Mouse (Mus musculus) T-helper 1 cell (primary cell): ENCODE data around the gene Washc3.

Experiments
- in situ Hi-C: fragments of 300-600 bp; cut with MboI, MseI; formaldehyde crosslinking; loops from one replicate; pipeline ENCODE4 v1.15.1; 2025; ENCODE audit warnings: high pct_unique_total_duplicates

The Washc3 gene

DNA sequence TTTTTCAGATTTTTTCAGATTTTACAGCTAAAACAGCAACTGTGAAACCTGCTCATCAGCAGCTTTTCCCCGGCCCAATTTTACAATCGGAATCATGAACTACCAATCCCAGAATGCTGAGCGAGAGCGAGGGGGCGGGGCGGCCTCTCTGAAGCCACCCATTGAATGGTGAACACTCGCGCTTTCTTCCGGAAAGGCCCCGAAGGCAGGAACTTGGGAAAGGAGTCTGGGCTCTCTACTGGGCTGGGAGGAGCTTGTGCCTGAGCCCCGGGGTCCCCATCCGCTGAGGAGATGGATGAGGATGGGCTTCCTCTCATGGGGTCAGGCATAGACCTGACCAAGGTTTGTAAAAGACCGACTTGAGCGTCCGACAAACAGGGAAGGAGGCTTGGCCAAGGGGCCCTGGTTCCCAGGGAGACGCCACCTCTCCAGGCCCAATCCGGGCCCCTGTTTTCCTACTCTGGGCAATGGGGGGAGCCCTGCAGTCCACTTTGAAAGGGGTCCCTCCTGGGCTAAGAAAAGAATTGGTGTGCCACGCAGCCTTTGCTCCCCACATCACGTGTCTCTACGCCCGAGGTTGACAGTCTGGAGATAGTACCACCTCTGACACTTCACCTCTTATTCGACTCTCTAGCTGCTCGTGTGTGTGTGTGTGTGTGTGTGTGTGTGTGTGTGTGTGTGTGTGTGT, at the start of gene Washc3:
Washc3 (plus strand) TSS at position 143 of the 688 bp plus-strand sequence.
- in situ Hi-C loops, result loop anchor here (5.0 kb wide), 1 partner anchor 54 kb away; the partner anchor contains the start of genes Nup37 and Parpbp

GRCm38 (mm10) chr10:88151658-88152057, 49.2 kb upstream of the Washc3 start:
- in situ Hi-C loops, result no loop called here

DNA sequence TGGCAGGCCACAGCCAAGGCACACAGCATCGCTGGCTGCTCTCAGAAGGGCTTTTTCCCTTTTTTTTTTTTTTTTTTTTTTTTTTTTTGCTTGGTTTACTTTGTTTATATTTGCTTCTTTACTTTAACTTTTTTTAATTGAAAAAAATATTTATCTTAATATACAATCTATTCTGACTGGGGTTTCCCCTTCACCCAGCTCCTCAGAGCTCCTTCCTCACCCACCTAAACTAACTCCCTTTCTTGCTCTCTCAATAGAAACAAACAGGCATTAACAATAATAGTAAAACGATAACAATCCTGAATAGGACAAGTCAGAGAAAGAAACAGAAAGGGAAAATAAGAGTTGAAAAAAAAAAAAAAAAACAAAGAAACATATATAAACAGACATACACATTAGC, 38.8 kb upstream of the Washc3 start:
- in situ Hi-C loops, result no loop called here

GRCm38 (mm10) chr10:88162676-88163075, 38.2 kb upstream of the Washc3 start:
- in situ Hi-C loops, result no loop called here

GRCm38 (mm10) chr10:88166158-88166557, 34.7 kb upstream of the Washc3 start:
- in situ Hi-C loops, result no loop called here

DNA sequence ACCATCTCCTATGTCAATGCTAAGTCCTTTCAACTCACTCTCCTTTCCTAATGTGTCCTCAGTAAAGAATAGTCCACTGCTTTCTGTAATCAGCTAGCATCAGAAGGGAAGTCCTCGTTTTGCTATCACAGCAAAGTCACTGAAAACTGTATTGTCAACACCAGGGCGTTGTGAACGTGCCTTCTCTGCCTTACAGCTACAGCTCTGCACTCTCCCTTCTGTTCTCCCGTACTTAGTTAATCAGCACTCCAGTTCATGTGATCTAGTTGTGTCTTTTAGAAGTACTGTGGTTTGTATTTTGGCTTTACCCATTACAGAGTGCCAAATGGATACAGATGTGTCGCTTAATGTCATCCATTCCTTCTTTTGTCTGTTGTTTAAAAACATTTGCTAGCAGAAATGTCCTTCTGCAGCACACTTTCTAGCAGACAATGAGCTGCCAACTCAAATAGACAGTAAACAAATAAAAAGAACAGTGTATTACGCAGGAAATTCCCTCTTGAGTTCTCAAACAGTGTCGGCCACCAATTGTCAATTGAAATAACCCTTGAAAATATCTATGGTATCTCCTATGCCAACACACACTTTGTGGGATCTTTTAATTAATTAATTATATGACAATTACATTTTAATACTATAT, 33.3 kb upstream of the Washc3 start:
- in situ Hi-C loops, result no loop called here

DNA sequence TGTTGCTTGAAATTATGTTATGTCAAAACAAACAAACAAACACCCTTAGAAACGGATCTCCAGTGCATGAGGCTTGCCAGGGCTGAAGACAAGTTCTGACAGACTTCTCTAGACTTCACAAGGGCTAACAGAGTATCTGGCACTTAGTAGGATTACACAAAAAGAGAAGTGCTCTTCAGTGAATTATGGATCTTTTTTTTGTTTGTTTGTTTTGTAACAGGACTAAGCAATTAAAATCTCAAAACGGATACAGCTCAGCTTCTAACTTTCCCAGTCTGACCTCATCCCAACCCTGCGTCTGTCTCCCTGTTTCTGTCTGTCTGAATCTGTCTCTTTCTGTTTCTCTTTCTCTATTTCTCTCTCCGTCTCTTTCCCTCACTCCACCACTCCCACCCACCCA, 352 bp upstream of the Washc3 start:
- in situ Hi-C loops, result loop anchor here (5.0 kb wide), 1 partner anchor 53 kb away; the partner anchor contains the start of genes Nup37 and Parpbp

DNA sequence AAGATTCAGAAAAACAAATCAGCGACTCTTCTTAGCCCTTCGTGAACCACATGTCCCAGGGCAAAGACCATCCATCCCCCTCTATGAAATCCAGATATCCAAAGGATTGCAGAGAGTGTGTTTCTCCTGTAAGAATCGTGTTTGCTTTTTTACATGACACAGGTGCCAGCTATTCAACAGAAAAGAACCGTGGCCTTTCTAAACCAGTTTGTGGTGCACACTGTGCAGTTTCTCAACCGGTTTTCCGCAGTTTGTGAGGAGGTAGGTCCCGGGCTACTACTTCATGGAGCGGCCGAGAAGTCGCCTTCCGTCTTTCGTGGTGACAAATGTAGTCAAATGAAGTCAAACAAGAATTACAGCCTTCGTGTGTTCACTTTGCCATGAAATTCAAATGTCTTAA, 757 bp downstream of the Washc3 start:
- in situ Hi-C loops, result loop anchor here (5.0 kb wide), 1 partner anchor 54 kb away; the partner anchor contains the start of genes Nup37 and Parpbp

GRCm38 (mm10) chr10:88202581-88202980, 1.7 kb downstream of the Washc3 start:
- in situ Hi-C loops, result loop anchor here (5.0 kb wide), 1 partner anchor 55 kb away; the partner anchor contains the start of genes Nup37 and Parpbp

GRCm38 (mm10) chr10:88203236-88203635, 2.3 kb downstream of the Washc3 start:
- in situ Hi-C loops, result loop anchor here (5.0 kb wide), 1 partner anchor 56 kb away; the partner anchor contains the start of genes Nup37 and Parpbp

DNA sequence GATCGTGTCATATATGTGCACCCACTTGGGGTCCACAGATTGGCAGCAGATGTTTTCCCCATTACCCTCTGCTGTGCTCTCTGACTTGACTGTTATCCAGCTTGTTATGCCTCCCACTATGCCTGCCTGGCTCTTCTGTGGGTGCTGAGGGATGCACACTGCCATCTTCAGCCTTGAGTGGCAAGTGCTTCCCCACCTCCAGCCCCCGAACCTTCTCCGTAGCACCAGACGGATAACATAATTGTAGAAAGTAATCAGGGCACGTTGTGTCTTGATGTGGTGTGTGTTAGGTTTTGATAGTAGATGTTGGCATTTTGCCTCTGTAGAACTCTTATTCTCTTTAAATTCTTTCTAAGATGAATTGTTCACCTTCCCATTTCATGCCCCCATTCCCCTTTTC, 11.8 kb downstream of the Washc3 start:
- in situ Hi-C loops, result no loop called here

- in situ Hi-C loops, result loop anchor here (5.0 kb wide), 1 partner anchor 287 kb away; the partner anchor contains the start of gene Chpt1
Observed at GRCm38 (mm10) chr10:88214800-88215514, 14.1 kb downstream of the Washc3 start.

GRCm38 (mm10) chr10:88218161-88218560, 17.3 kb downstream of the Washc3 start:
- in situ Hi-C loops, result loop anchor here (5.0 kb wide), 1 partner anchor 284 kb away; the partner anchor contains the start of gene Chpt1

GRCm38 (mm10) chr10:88221718-88222117, 20.8 kb downstream of the Washc3 start:
- in situ Hi-C loops, result no loop called here

- in situ Hi-C loops, result no loop called here
Observed at GRCm38 (mm10) chr10:88225421-88225820, 24.5 kb downstream of the Washc3 start.

DNA sequence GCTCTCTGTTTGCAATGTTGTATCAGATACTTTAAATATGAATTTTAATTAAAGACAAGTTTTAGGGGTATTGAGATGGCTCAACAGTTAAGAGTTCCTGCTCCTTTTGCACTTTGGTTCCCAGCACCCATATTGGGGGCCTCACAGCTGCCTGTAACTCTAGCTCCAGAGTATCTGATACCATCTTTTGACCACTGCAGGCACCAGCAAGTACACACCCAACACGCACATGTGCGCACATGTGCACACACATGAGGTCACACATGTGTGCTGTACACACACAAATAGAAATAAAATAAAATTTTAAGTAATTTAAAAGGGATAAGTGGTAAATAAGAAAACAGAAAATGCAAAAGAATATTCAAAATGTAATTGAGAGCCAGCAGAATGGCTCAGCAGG, 27.1 kb downstream of the Washc3 start:
- in situ Hi-C loops, result no loop called here

GRCm38 (mm10) chr10:88228521-88229017, 27.7 kb downstream of the Washc3 start:
- in situ Hi-C loops, result no loop called here

DNA sequence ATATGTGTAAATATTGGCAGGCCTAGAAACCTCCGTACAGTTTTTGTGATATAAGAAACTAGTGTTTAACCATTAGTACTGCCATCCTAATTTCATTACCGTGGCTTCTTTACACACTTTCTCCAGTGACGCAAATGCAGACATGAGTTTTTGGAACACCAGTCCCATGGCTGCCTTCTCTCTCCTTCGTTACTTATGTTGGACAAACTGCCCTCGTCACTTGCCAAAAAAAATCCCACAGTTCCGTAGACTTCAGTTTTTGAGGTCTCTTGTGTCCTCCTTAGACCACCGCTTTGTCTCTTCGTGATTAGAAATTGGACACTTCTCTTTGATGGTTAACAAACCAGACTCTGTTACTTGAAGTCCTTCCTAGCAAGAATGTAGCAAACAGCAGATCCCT, 30.8 kb downstream of the Washc3 start:
- in situ Hi-C loops, result no loop called here

DNA sequence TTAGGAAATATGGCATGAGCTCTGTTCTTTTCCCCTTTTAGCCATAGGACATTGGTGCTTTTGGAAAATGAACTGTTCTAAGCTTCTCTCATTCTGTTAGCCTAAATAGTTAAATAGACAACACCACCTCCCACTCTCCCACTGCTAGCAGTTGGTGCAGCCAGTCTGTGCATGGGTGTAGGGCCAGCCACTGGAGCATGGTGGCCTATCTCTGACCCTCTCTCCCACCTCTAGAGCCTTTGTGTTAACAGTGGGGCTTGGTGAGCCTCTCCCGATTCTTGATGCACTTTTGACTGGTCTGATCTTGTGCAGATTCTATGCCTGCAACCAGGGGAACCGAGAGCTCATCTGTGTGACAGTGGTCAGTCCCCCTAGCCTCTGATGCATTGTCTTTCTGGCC, 31.9 kb downstream of the Washc3 start:
- in situ Hi-C loops, result no loop called here

- in situ Hi-C loops, result no loop called here
Observed at GRCm38 (mm10) chr10:88244681-88245080, 43.8 kb downstream of the Washc3 start.

GRCm38 (mm10) chr10:88250300-88250699, 49.4 kb downstream of the Washc3 start:
- in situ Hi-C loops, result no loop called here
